Mouse (Mus musculus): ENCODE results near the gene BC035947. TPM values are rescaled to one million over a fixed set of nuclear protein-coding genes. Genes with fewer than 3 reads are reported as not detected.
A peak's percentile ranks its signal among the peaks of the same experiment; 100 is the strongest.

The BC035947 gene
- polyA plus RNA-seq, 1 experiment from 2014 or later: 0.30 TPM

GRCm38 (mm10) chr1:78536310-78537164 is 24.6 kb upstream of the BC035947 start:
- Histone ChIP-seq H3K9ac (ENCODE audit: low read length) (no peak overlapping the region), H3K4me3 (ENCODE audit: low read depth, low read length) (no peak overlapping the region), H3K27me3 (ENCODE audit: control insufficient read depth, insufficient read depth, low read length) (no peaks in the 10 kb centered on the region), H3K27ac (ENCODE audit: low read depth, low read length) (no peak overlapping the region), H3K9me3 (ENCODE audit: control insufficient read depth, low read length) (no peaks in the 10 kb centered on the region), H3K4me1 (ENCODE audit: control insufficient read depth, insufficient read depth, low read length) (no peaks in the 10 kb centered on the region; the same call in 1 of the 2 replicates), H3K36me3 (ENCODE audit: control insufficient read depth, insufficient read depth, low read length) (no peaks in the 10 kb centered on the region), H3K4me2 (no peak overlapping the region)
- ATAC-seq (ENCODE audit: low FRiP score) (peak; percentile 57; the same call in 1 of the 2 replicates), DNase-seq (ENCODE audit: low spot score, missing footprints) (peak; percentile 93)
- WGBS: 41% methylated on average over 19 of the region's 19 CpGs

- no peaks in the 10 kb centered on the region for H3K27me3 ChIP-seq (ENCODE audit: control insufficient read depth, insufficient read depth, low read length)
- no peaks in the 10 kb centered on the region for H3K9me3 ChIP-seq (ENCODE audit: control insufficient read depth, low read length)
- H3K36me3 ChIP-seq (ENCODE audit: control insufficient read depth, insufficient read depth, low read length): no peaks in the 10 kb centered on the region
- no peaks in the 10 kb centered on the region; the same call in 1 of the 2 replicates for H3K4me1 ChIP-seq (ENCODE audit: control insufficient read depth, insufficient read depth, low read length)
- no peak overlapping the region for H3K27ac ChIP-seq (ENCODE audit: low read depth, low read length)
- ATAC-seq (ENCODE audit: low FRiP score) (no peak), DNase-seq (ENCODE audit: low spot score, missing footprints) (no peak)
- 89% methylated on average over 9 of the region's 9 CpGs for WGBS
- H3K9ac ChIP-seq (ENCODE audit: low read length): no peak overlapping the region
- H3K4me3 ChIP-seq (ENCODE audit: low read depth, low read length): no peak overlapping the region
- H3K4me2 ChIP-seq: no peak overlapping the region
Observed at GRCm38 (mm10) chr1:78534428-78535150, 22.6 kb upstream of the BC035947 start.

GRCm38 (mm10) chr1:78532184-78532800 is 20.3 kb upstream of the BC035947 start:
- DNase-seq (ENCODE audit: low spot score, missing footprints) (peak; percentile 57), ATAC-seq (ENCODE audit: low FRiP score) (no peak)
- H3K4me1 ChIP-seq (ENCODE audit: control insufficient read depth, insufficient read depth, low read length): no peaks in the 10 kb centered on the region; the same call in 1 of the 2 replicates
- H3K27me3 ChIP-seq (ENCODE audit: control insufficient read depth, insufficient read depth, low read length): no peaks in the 10 kb centered on the region
- H3K9ac ChIP-seq (ENCODE audit: low read length): no peak overlapping the region
- H3K4me3 ChIP-seq (ENCODE audit: low read depth, low read length): no peak overlapping the region
- H3K36me3 ChIP-seq (ENCODE audit: control insufficient read depth, insufficient read depth, low read length): no peaks in the 10 kb centered on the region
- 87% methylated on average over 15 of the region's 15 CpGs for WGBS
- H3K9me3 ChIP-seq (ENCODE audit: control insufficient read depth, low read length): no peaks in the 10 kb centered on the region
- no peak overlapping the region for H3K4me2 ChIP-seq
- H3K27ac ChIP-seq (ENCODE audit: low read depth, low read length): no peak overlapping the region

GRCm38 (mm10) chr1:78530500-78531215 is 18.7 kb upstream of the BC035947 start:
- 80% methylated on average over 7 of the region's 7 CpGs for WGBS
- Histone ChIP-seq H3K27ac (ENCODE audit: low read depth, low read length) (no peak overlapping the region), H3K27me3 (ENCODE audit: control insufficient read depth, insufficient read depth, low read length) (no peaks in the 10 kb centered on the region), H3K4me3 (ENCODE audit: low read depth, low read length) (no peak overlapping the region), H3K9me3 (ENCODE audit: control insufficient read depth, low read length) (no peaks in the 10 kb centered on the region), H3K4me1 (ENCODE audit: control insufficient read depth, insufficient read depth, low read length) (no peaks in the 10 kb centered on the region), H3K36me3 (ENCODE audit: control insufficient read depth, insufficient read depth, low read length) (no peaks in the 10 kb centered on the region), H3K9ac (ENCODE audit: low read length) (no peak overlapping the region), H3K4me2 (no peak overlapping the region)
- ATAC-seq (ENCODE audit: low FRiP score): no peak
- DNase-seq (ENCODE audit: low spot score, missing footprints): peak; percentile 70

- Histone ChIP-seq H3K4me1 (ENCODE audit: control insufficient read depth, insufficient read depth, low read length) (no peaks in the 10 kb centered on the region), H3K4me2 (no peak overlapping the region)
Observed at GRCm38 (mm10) chr1:78529011-78529410, 17.1 kb upstream of the BC035947 start.

GRCm38 (mm10) chr1:78528356-78528755 is 16.4 kb upstream of the BC035947 start:
- H3K4me3 ChIP-seq (ENCODE audit: low read depth, low read length): no peak overlapping the region
- DNase-seq (ENCODE audit: low spot score, missing footprints) (peak; percentile 26), ATAC-seq (ENCODE audit: low FRiP score) (no peak)
- H3K9me3 ChIP-seq (ENCODE audit: control insufficient read depth, low read length): no peaks in the 10 kb centered on the region
- 92% methylated on average over 3 of the region's 3 CpGs for WGBS
- H3K27ac ChIP-seq (ENCODE audit: low read depth, low read length): no peak overlapping the region
- no peak overlapping the region for H3K9ac ChIP-seq (ENCODE audit: low read length)
- no peak overlapping the region for H3K4me2 ChIP-seq
- H3K36me3 ChIP-seq (ENCODE audit: control insufficient read depth, insufficient read depth, low read length): no peaks in the 10 kb centered on the region
- H3K27me3 ChIP-seq (ENCODE audit: control insufficient read depth, insufficient read depth, low read length): no peaks in the 10 kb centered on the region
- H3K4me1 ChIP-seq (ENCODE audit: control insufficient read depth, insufficient read depth, low read length): no peaks in the 10 kb centered on the region

More at GRCm38 (mm10) chr1:78529011-78529410, 17.1 kb upstream of the BC035947 start:
- H3K27ac ChIP-seq (ENCODE audit: low read depth, low read length): no peak overlapping the region
- H3K4me3 ChIP-seq (ENCODE audit: low read depth, low read length): no peak overlapping the region
- DNase-seq (ENCODE audit: low spot score, missing footprints): no peak
- H3K9me3 ChIP-seq (ENCODE audit: control insufficient read depth, low read length): no peaks in the 10 kb centered on the region
- no peaks in the 10 kb centered on the region for H3K27me3 ChIP-seq (ENCODE audit: control insufficient read depth, insufficient read depth, low read length)
- H3K9ac ChIP-seq (ENCODE audit: low read length): no peak overlapping the region
- no peaks in the 10 kb centered on the region for H3K36me3 ChIP-seq (ENCODE audit: control insufficient read depth, insufficient read depth, low read length)
- ATAC-seq (ENCODE audit: low FRiP score): no peak
- WGBS: 92% methylated on average over 8 of the region's 8 CpGs

GRCm38 (mm10) chr1:78525189-78525886 is 13.4 kb upstream of the BC035947 start:
- Histone ChIP-seq H3K27me3 (ENCODE audit: control insufficient read depth, insufficient read depth, low read length) (no peaks in the 10 kb centered on the region), H3K9ac (ENCODE audit: low read length) (no peak overlapping the region), H3K4me2 (no peak overlapping the region), H3K36me3 (ENCODE audit: control insufficient read depth, insufficient read depth, low read length) (no peaks in the 10 kb centered on the region), H3K4me1 (ENCODE audit: control insufficient read depth, insufficient read depth, low read length) (no peaks in the 10 kb centered on the region), H3K27ac (ENCODE audit: low read depth, low read length) (no peak overlapping the region), H3K9me3 (ENCODE audit: control insufficient read depth, low read length) (no peaks in the 10 kb centered on the region), H3K4me3 (ENCODE audit: low read depth, low read length) (no peak overlapping the region)
- no peak for ATAC-seq (ENCODE audit: low FRiP score)
- 53% methylated on average over 23 of the region's 23 CpGs for WGBS
- peak; percentile 90 for DNase-seq (ENCODE audit: low spot score, missing footprints)

- no peaks in the 10 kb centered on the region for H3K27me3 ChIP-seq (ENCODE audit: control insufficient read depth, insufficient read depth, low read length)
- no peaks in the 10 kb centered on the region for H3K9me3 ChIP-seq (ENCODE audit: control insufficient read depth, low read length)
- DNase-seq (ENCODE audit: low spot score, missing footprints) (no peak), ATAC-seq (ENCODE audit: low FRiP score) (no peak)
- no peaks in the 10 kb centered on the region for H3K36me3 ChIP-seq (ENCODE audit: control insufficient read depth, insufficient read depth, low read length)
- no peaks in the 10 kb centered on the region for H3K4me1 ChIP-seq (ENCODE audit: control insufficient read depth, insufficient read depth, low read length)
- H3K4me2 ChIP-seq: no peak overlapping the region
- no peak overlapping the region for H3K9ac ChIP-seq (ENCODE audit: low read length)
- WGBS: 95% methylated on average over 7 of the region's 7 CpGs
- H3K4me3 ChIP-seq (ENCODE audit: low read depth, low read length): no peak overlapping the region
- no peak overlapping the region for H3K27ac ChIP-seq (ENCODE audit: low read depth, low read length)
Observed at GRCm38 (mm10) chr1:78518907-78519306, 6.9 kb upstream of the BC035947 start.

Measured in midbrain, embryonic 11.5 days (tissue).